Mouse (Mus musculus) MEL (cell line): ENCODE results near the gene Ddrgk1. TPM values are rescaled to one million over a fixed set of nuclear protein-coding genes. Genes with fewer than 3 reads are reported as not detected.

Source experiments
- DNase-seq: peaks from one replicate; pipeline ENCODE4 v3.0.0; 2011; ENCODE audit warnings: low read depth, low spot score
- H3K27ac ChIP-seq: 2 replicates; pipeline ENCODE4 v1.5.1; 2012; ENCODE audit warnings: low read depth, mild to moderate bottlenecking, control low read depth, low read length, moderate library complexity; ENCODE audit not compliant: control insufficient read depth
- H3K27me3 ChIP-seq, 2 experiments: fragments of 150-350 bp in 1 of 2; sonication (generic) in 1 of 2; 2 replicates each; pipeline ENCODE4 v1.6.1; 2012; ENCODE audit warnings: low read length in 2 of 2, mild to moderate bottlenecking in 2 of 2, improper control_type of control experiment in 1 of 2, moderate library complexity in 1 of 2; ENCODE audit not compliant: insufficient read depth in 2 of 2, control insufficient read depth in 1 of 2
- H3K36me3 ChIP-seq, 2 experiments: 2 replicates each; pipeline ENCODE4 v1.6.1; 2012 to 2014; ENCODE audit warnings: low read length in 2 of 2, improper control_type of control experiment in 1 of 2, inconsistent platforms in 1 of 2, mild to moderate bottlenecking in 1 of 2; ENCODE audit not compliant: insufficient read depth in 2 of 2, control insufficient read depth in 1 of 2
- H3K4me1 ChIP-seq, 2 experiments: fragments of 150-350 bp in 1 of 2; sonication (generic) in 1 of 2; 2 replicates each; pipeline ENCODE4 v1.6.1; 2012; ENCODE audit warnings: low read length in 2 of 2, improper control_type of control experiment in 1 of 2, mild to moderate bottlenecking in 1 of 2; ENCODE audit not compliant: insufficient read depth in 2 of 2, control insufficient read depth in 1 of 2
- H3K4me3 ChIP-seq, 2 experiments: fragments of 150-350 bp in 1 of 2; sonication (generic) in 1 of 2; 2 replicates each; pipeline ENCODE4 v1.5.1; 2012; ENCODE audit warnings: low read depth in 2 of 2, low read length in 2 of 2, mild to moderate bottlenecking in 2 of 2, moderate library complexity in 2 of 2, control low read depth in 1 of 2, improper control_type of control experiment in 1 of 2; ENCODE audit not compliant: control insufficient read depth in 1 of 2, insufficient read depth in 1 of 2
- H3K79me2 ChIP-seq: 2 replicates; pipeline ENCODE4 v1.6.1; 2012; ENCODE audit warnings: mild to moderate bottlenecking, low read length, moderate library complexity; ENCODE audit not compliant: control insufficient read depth, poor library complexity, insufficient read depth
- H3K9ac ChIP-seq: 2 replicates; pipeline ENCODE4 v1.6.1; 2012; ENCODE audit warnings: low read depth, mild to moderate bottlenecking, control low read depth, low read length, moderate library complexity; ENCODE audit not compliant: control insufficient read depth, poor library complexity, severe bottlenecking
- H3K9me3 ChIP-seq: fragments of 150-350 bp; sonication (generic); replicated peaks from 2 replicates; pipeline ENCODE4 v1.6.1; 2012; ENCODE audit warnings: mild to moderate bottlenecking, low read length, improper control_type of control experiment, moderate library complexity; ENCODE audit not compliant: insufficient read depth
- BHLHE40 ChIP-seq: IDR thresholded peaks from 2 replicates; pipeline ENCODE4 v1.6.1; 2012; ENCODE audit warnings: low read depth, mild to moderate bottlenecking, inconsistent platforms, low read length, improper control_type of control experiment, borderline replicate concordance
- CHD1 ChIP-seq: IDR thresholded peaks from 2 replicates; pipeline ENCODE4 v1.6.1; 2012; ENCODE audit warnings: low read depth, mild to moderate bottlenecking, inconsistent platforms, low read length, improper control_type of control experiment
- CHD2 ChIP-seq: IDR thresholded peaks from 2 replicates; pipeline ENCODE4 v1.6.1; 2011; ENCODE audit warnings: low read length, improper control_type of control experiment
- GATA1 ChIP-seq: IDR thresholded peaks from 2 replicates; pipeline ENCODE4 v1.6.1; 2011; ENCODE audit warnings: low read depth, low read length, improper control_type of control experiment
- HCFC1 ChIP-seq: IDR thresholded peaks from 2 replicates; pipeline ENCODE4 v1.6.1; 2012; ENCODE audit warnings: low read depth, mild to moderate bottlenecking, inconsistent platforms, low read length, improper control_type of control experiment, moderate library complexity
- JUND ChIP-seq: IDR thresholded peaks from 2 replicates; pipeline ENCODE4 v1.6.1; 2011; ENCODE audit warnings: low read depth, mild to moderate bottlenecking, improper control_type of control experiment, low read length
- MAX ChIP-seq: IDR thresholded peaks from 2 replicates; pipeline ENCODE4 v1.6.1; 2011; ENCODE audit warnings: low read length, improper control_type of control experiment
- MAZ ChIP-seq: IDR thresholded peaks from 2 replicates; pipeline ENCODE4 v1.6.1; 2012; ENCODE audit warnings: low read depth, mild to moderate bottlenecking, inconsistent platforms, low read length, improper control_type of control experiment
- MEF2A ChIP-seq: IDR thresholded peaks from 2 replicates; pipeline ENCODE4 v1.6.1; 2014; ENCODE audit warnings: low read depth, mild to moderate bottlenecking, inconsistent platforms, low read length, improper control_type of control experiment; ENCODE audit not compliant: poor library complexity, insufficient replicate concordance, severe bottlenecking; ENCODE audit errors: extremely low read depth
- POLR2A ChIP-seq, 2 experiments: IDR thresholded peaks; 2 replicates each; pipeline ENCODE4 v1.6.1; 2011 to 2012; ENCODE audit warnings: low read length in 2 of 2, mild to moderate bottlenecking in 2 of 2, control low read depth in 1 of 2, improper control_type of control experiment in 1 of 2, low read depth in 1 of 2, moderate library complexity in 1 of 2; ENCODE audit not compliant: control insufficient read depth in 1 of 2, insufficient read depth in 1 of 2, poor library complexity in 1 of 2
- RAD21 ChIP-seq: IDR thresholded peaks from 2 replicates; pipeline ENCODE4 v1.6.1; 2011; ENCODE audit warnings: mild to moderate bottlenecking, low read depth, low read length, improper control_type of control experiment
- SIN3A ChIP-seq: IDR thresholded peaks from 2 replicates; pipeline ENCODE4 v1.6.1; 2012; ENCODE audit warnings: low read length, improper control_type of control experiment, inconsistent platforms
- SMC3 ChIP-seq: IDR thresholded peaks from 2 replicates; pipeline ENCODE4 v1.6.1; 2011; ENCODE audit warnings: low read depth, low read length, improper control_type of control experiment
- TAL1 ChIP-seq: IDR thresholded peaks from 2 replicates; pipeline ENCODE4 v1.6.1; 2012; ENCODE audit warnings: mild to moderate bottlenecking, inconsistent platforms, low read length, moderate library complexity, mixed read lengths
- TCF12 ChIP-seq: IDR thresholded peaks from 2 replicates; pipeline ENCODE4 v1.6.1; 2014; ENCODE audit warnings: low read depth, mild to moderate bottlenecking, inconsistent platforms, low read length, improper control_type of control experiment, moderate library complexity
- ZC3H11A ChIP-seq: IDR thresholded peaks from 2 replicates; pipeline ENCODE4 v1.6.1; 2012; ENCODE audit warnings: low read depth, mild to moderate bottlenecking, inconsistent platforms, low read length, improper control_type of control experiment
- ZMIZ1 ChIP-seq: IDR thresholded peaks from 2 replicates; pipeline ENCODE4 v1.6.1; 2012; ENCODE audit warnings: low read depth, mild to moderate bottlenecking, inconsistent platforms, low read length, improper control_type of control experiment, moderate library complexity
- ZNF384 ChIP-seq: IDR thresholded peaks from 2 replicates; pipeline ENCODE4 v1.6.1; 2012; ENCODE audit warnings: low read depth, mild to moderate bottlenecking, inconsistent platforms, low read length, improper control_type of control experiment
- polyA plus RNA-seq, 2 experiments: library from polyadenylated mRNA; stranded (reverse) in 1 of 2; unstranded in 1 of 2; fragments of >175 nt in 1 of 2; fragments of >200 nt in 1 of 2; gene quantifications; 2 replicates each; pipeline versions ENCODE4 v1.2.1 to v1.2.4; 2012; ENCODE audit warnings: low replicate concordance in 2 of 2, low read depth in 1 of 2; ENCODE audit not compliant: insufficient read length in 2 of 2, insufficient read depth in 1 of 2, missing spikeins in 1 of 2
- total RNA-seq: library from RNA; depleted of rRNA; stranded (reverse); fragments of 300-350 nt; gene quantifications from 2 replicates; pipeline ENCODE4 v1.2.3, GENCODE M21; 2012

Ddrgk1 gene
- total and polyA plus RNA-seq, 3 experiments, result 52.7 to 73.6 TPM; not detected in 1

- peaks cover 0 to 8% of the 10 kb centered on the region in 2 experiments; a peak in 3 of 4 replicates for H3K4me1 ChIP-seq
- H3K9me3 ChIP-seq, result no peaks in the 10 kb centered on the region
- peak overlapping the region; percentile 66 to 84 for H3K4me3 ChIP-seq
- peak overlapping the region; percentile 81 for H3K9ac ChIP-seq
- H3K79me2 ChIP-seq, result no peaks in the 10 kb centered on the region
- peaks cover 0 to 6% of the 10 kb centered on the region in 2 experiments; a peak in 2 of 4 replicates for H3K36me3 ChIP-seq
- peak; percentile 35 for DNase-seq
- TF ChIP-seq JUND (no peak), SIN3A (no peak; the same call in 1 of the 2 replicates), HCFC1 (no peak), POLR2A (IDR thresholded peaks at IDR 0.05; ENCODE audit: control insufficient read depth in 1 of 2, insufficient read depth in 1 of 2, low read depth in 1 of 2, low read length in 2 of 2, poor library complexity in 1 of 2) (0 out of 4 replicates have a peak, but pooled peaks of 1 of the 2 experiments have one; percentile 26)
- H3K27me3 ChIP-seq, result no peaks in the 10 kb centered on the region
- no peak overlapping the region for H3K27ac ChIP-seq
Observed at GRCm38 (mm10) chr2:130642197-130642660, 22.2 kb downstream of the Ddrgk1 start.

- Histone ChIP-seq H3K4me1 (peaks cover 0 to 8% of the 10 kb centered on the region in 2 experiments; a peak in 3 of 4 replicates), H3K27ac (no peak overlapping the region), H3K36me3 (peaks cover 0 to 6% of the 10 kb centered on the region in 2 experiments; a peak in 2 of 4 replicates), H3K79me2 (no peaks in the 10 kb centered on the region), H3K4me3 (no peak overlapping the region), H3K9me3 (no peaks in the 10 kb centered on the region), H3K27me3 (no peaks in the 10 kb centered on the region), H3K9ac (no peak overlapping the region)
- DNase-seq, result no peak
- TF ChIP-seq GATA1 (no peak), CHD1 (no peak), POLR2A (IDR thresholded peaks at IDR 0.05; ENCODE audit: control insufficient read depth in 1 of 2, insufficient read depth in 1 of 2, low read depth in 1 of 2, low read length in 2 of 2, poor library complexity in 1 of 2) (no peak), RAD21 (no peak), ZC3H11A (no peak), CHD2 (no peak), MEF2A (no peak), SMC3 (no peak), TAL1 (no peak), MAZ (no peak), ZNF384 (no peak), TCF12 (no peak), BHLHE40 (no peak), MAX (no peak), ZMIZ1 (no peak), HCFC1 (no peak)
Observed at GRCm38 (mm10) chr2:130641351-130642025, 23.0 kb downstream of the Ddrgk1 start.
